Mouse (Mus musculus) forebrain, embryonic 13.5 days (tissue): ENCODE results near the gene Zdhhc22. TPM values are rescaled to one million over a fixed set of nuclear protein-coding genes. Genes with fewer than 3 reads are reported as not detected.

Source experiments
- ATAC-seq: fragments of 200-750 bp; cut with Nextera tagmentation; 2 replicates; pipeline ENCODE4 v1.8.0; 2017
- H3K27ac ChIP-seq: fragments of 300-500 bp; sonication (generic); 2 replicates; pipeline ENCODE4 v1.5.1; 2015; ENCODE audit warnings: inconsistent platforms, mild to moderate bottlenecking, moderate library complexity
- H3K27me3 ChIP-seq: fragments of 300-500 bp; sonication (generic); 2 replicates; pipeline ENCODE4 v1.6.1; 2015; ENCODE audit warnings: mild to moderate bottlenecking, inconsistent platforms
- H3K36me3 ChIP-seq: fragments of 300-500 bp; sonication (generic); 2 replicates; pipeline ENCODE4 v1.6.1; 2015; ENCODE audit warnings: mild to moderate bottlenecking, inconsistent platforms; ENCODE audit not compliant: poor library complexity, severe bottlenecking
- H3K4me1 ChIP-seq: fragments of 300-500 bp; sonication (generic); 2 replicates; pipeline ENCODE4 v1.6.1; 2015; ENCODE audit warnings: inconsistent platforms
- H3K4me2 ChIP-seq: fragments of 300-500 bp; sonication (generic); 2 replicates; pipeline ENCODE4 v1.6.1; 2015; ENCODE audit warnings: inconsistent platforms, mild to moderate bottlenecking, moderate library complexity
- H3K4me3 ChIP-seq: fragments of 300-500 bp; sonication (generic); 2 replicates; pipeline ENCODE4 v1.5.1; 2015; ENCODE audit warnings: mild to moderate bottlenecking, inconsistent platforms
- H3K9ac ChIP-seq: fragments of 300-500 bp; sonication (generic); 2 replicates; pipeline ENCODE4 v1.6.1; 2015; ENCODE audit warnings: mild to moderate bottlenecking, inconsistent platforms
- H3K9me3 ChIP-seq: fragments of 300-500 bp; sonication (generic); replicated peaks from 2 replicates; pipeline ENCODE4 v1.6.1; 2016; ENCODE audit warnings: inconsistent platforms
- WGBS: fragments of 180-500 bp; shearing (Covaris S2); methylation state at CpG from one replicate; pipeline ENCODE4 v1.1.7; 2015; 5-methylcytosine and 5-hydroxymethylcytosine counted together
- polyA plus RNA-seq: library from polyadenylated mRNA; unstranded; fragments of >200 nt; fragmentation: Nextera tagmentation; extraction: Ambion mirVana; gene quantifications from 2 replicates; pipeline ENCODE4 v1.2.1, GENCODE M21; 2015

Zdhhc22 gene
- polyA plus RNA-seq, 1 experiment from 2014 or later, result 2.3 TPM

GRCm38 (mm10) chr12:87018756-87019155 lies 28.5 kb upstream of the Zdhhc22 start:
- no peaks in the 10 kb centered on the region for H3K36me3 ChIP-seq
- H3K4me3 ChIP-seq, result no peak overlapping the region
- no peak overlapping the region for H3K4me2 ChIP-seq
- H3K27me3 ChIP-seq, result 0 out of 2 replicates have a peak, but pooled peaks cover 3% of the 10 kb centered on the region
- no peak overlapping the region for H3K27ac ChIP-seq
- 0 out of 2 replicates have a peak, but pooled peaks cover 5% of the 10 kb centered on the region for H3K4me1 ChIP-seq
- no peaks in the 10 kb centered on the region for H3K9me3 ChIP-seq
- no peak for ATAC-seq
- H3K9ac ChIP-seq, result no peak overlapping the region
- WGBS, result 87% methylated on average over 2 of the region's 2 CpGs

GRCm38 (mm10) chr12:87017041-87017440 lies 26.8 kb upstream of the Zdhhc22 start:
- no peak overlapping the region for H3K9ac ChIP-seq
- ATAC-seq, result no peak
- no peak overlapping the region for H3K27ac ChIP-seq
- no peaks in the 10 kb centered on the region for H3K27me3 ChIP-seq
- H3K9me3 ChIP-seq, result no peaks in the 10 kb centered on the region
- 44% methylated on average over 3 of the region's 3 CpGs for WGBS
- H3K36me3 ChIP-seq, result no peaks in the 10 kb centered on the region
- H3K4me3 ChIP-seq, result no peak overlapping the region
- H3K4me2 ChIP-seq, result no peak overlapping the region
- H3K4me1 ChIP-seq, result no peaks in the 10 kb centered on the region

- H3K4me1 ChIP-seq, result peaks cover 8% of the 10 kb centered on the region
- H3K36me3 ChIP-seq, result no peaks in the 10 kb centered on the region
- no peak overlapping the region for H3K9ac ChIP-seq
- no peak for ATAC-seq
- WGBS, result 77% methylated on average over 4 of the region's 4 CpGs
- H3K9me3 ChIP-seq, result no peaks in the 10 kb centered on the region
- no peak overlapping the region for H3K4me3 ChIP-seq
- H3K27me3 ChIP-seq, result no peaks in the 10 kb centered on the region
- H3K4me2 ChIP-seq, result no peak overlapping the region
- no peak overlapping the region for H3K27ac ChIP-seq
These were observed 14.4 kb upstream of the Zdhhc22 start for GRCm38 (mm10) chr12:87004596-87004995.

- WGBS, result 65% methylated on average over 3 of the region's 3 CpGs
- Histone ChIP-seq H3K4me1 (peaks cover 8% of the 10 kb centered on the region), H3K4me3 (no peak overlapping the region), H3K27ac (no peak overlapping the region), H3K27me3 (no peaks in the 10 kb centered on the region), H3K36me3 (no peaks in the 10 kb centered on the region), H3K9me3 (no peaks in the 10 kb centered on the region), H3K9ac (no peak overlapping the region), H3K4me2 (no peak overlapping the region)
- ATAC-seq, result no peak
These were observed 13.4 kb upstream of the Zdhhc22 start for GRCm38 (mm10) chr12:87003606-87004005.

GRCm38 (mm10) chr12:87002815-87003214 lies 12.6 kb upstream of the Zdhhc22 start:
- H3K9ac ChIP-seq, result no peak overlapping the region
- no peaks in the 10 kb centered on the region for H3K27me3 ChIP-seq
- H3K9me3 ChIP-seq, result no peaks in the 10 kb centered on the region
- H3K4me3 ChIP-seq, result no peak overlapping the region
- peaks cover 8% of the 10 kb centered on the region for H3K4me1 ChIP-seq
- no peak overlapping the region for H3K27ac ChIP-seq
- 79% methylated on average over 7 of the region's 7 CpGs for WGBS
- no peaks in the 10 kb centered on the region for H3K36me3 ChIP-seq
- no peak for ATAC-seq
- no peak overlapping the region for H3K4me2 ChIP-seq

GRCm38 (mm10) chr12:87002209-87002608 lies 12.0 kb upstream of the Zdhhc22 start:
- Histone ChIP-seq H3K36me3 (no peaks in the 10 kb centered on the region), H3K27me3 (no peaks in the 10 kb centered on the region), H3K4me3 (no peak overlapping the region), H3K9me3 (no peaks in the 10 kb centered on the region), H3K9ac (no peak overlapping the region), H3K27ac (no peak overlapping the region), H3K4me1 (peaks cover 8% of the 10 kb centered on the region), H3K4me2 (no peak overlapping the region)
- ATAC-seq, result no peak
- 66% methylated on average over 7 of the region's 7 CpGs for WGBS

DNA sequence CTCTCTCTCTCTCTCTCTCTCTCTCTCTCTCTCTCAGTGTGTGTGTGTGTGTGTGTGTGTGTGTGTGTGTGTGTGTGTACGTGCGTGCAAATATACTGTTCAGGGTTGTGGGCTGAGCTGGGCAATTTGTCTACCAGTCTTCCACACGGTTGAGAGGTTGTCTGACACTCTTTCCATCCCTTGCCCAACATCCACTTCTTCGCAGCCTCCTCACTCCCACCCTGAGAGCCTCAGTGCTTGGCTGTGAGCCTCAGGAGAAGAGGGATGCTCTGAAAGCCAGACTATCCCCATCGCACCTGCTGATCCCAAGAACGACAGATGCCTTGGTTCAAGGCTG lies 10.6 kb upstream of the Zdhhc22 start:
- 30% methylated on average over 6 of the region's 6 CpGs for WGBS
- Histone ChIP-seq H3K27me3 (no peaks in the 10 kb centered on the region), H3K4me2 (no peak overlapping the region), H3K4me3 (no peak overlapping the region), H3K9ac (no peak overlapping the region), H3K4me1 (peaks cover 8% of the 10 kb centered on the region), H3K36me3 (no peaks in the 10 kb centered on the region), H3K27ac (no peak overlapping the region), H3K9me3 (0 out of 2 replicates have a peak, but pooled peaks cover under 1% of the 10 kb centered on the region)
- peak; percentile 56; the same call in 1 of the 2 replicates for ATAC-seq

- WGBS, result 57% methylated on average over 5 of the region's 5 CpGs
- ATAC-seq, result 0 out of 2 replicates have a peak, but pooled peaks have one; percentile 28
These were observed 10.1 kb upstream of the Zdhhc22 start for GRCm38 (mm10) chr12:87000151-87000839.

GRCm38 (mm10) chr12:86999283-86999820 lies 9.1 kb upstream of the Zdhhc22 start:
- no peak overlapping the region for H3K4me3 ChIP-seq
- H3K9ac ChIP-seq, result no peak overlapping the region
- no peak for ATAC-seq
- 78% methylated on average over 10 of the region's 10 CpGs for WGBS
- no peak overlapping the region for H3K4me2 ChIP-seq
- H3K36me3 ChIP-seq, result no peaks in the 10 kb centered on the region
- H3K27ac ChIP-seq, result no peak overlapping the region
- H3K4me1 ChIP-seq, result peaks cover 8% of the 10 kb centered on the region
- H3K9me3 ChIP-seq, result 0 out of 2 replicates have a peak, but pooled peaks cover 3% of the 10 kb centered on the region
- H3K27me3 ChIP-seq, result 0 out of 2 replicates have a peak, but pooled peaks cover 4% of the 10 kb centered on the region

More at GRCm38 (mm10) chr12:87000151-87000839, 10.1 kb upstream of the Zdhhc22 start:
- Histone ChIP-seq H3K4me3 (no peak overlapping the region), H3K9me3 (0 out of 2 replicates have a peak, but pooled peaks cover 3% of the 10 kb centered on the region), H3K4me1 (peaks cover 8% of the 10 kb centered on the region), H3K27me3 (no peaks in the 10 kb centered on the region), H3K27ac (no peak overlapping the region), H3K9ac (no peak overlapping the region), H3K36me3 (no peaks in the 10 kb centered on the region), H3K4me2 (no peak overlapping the region)

DNA sequence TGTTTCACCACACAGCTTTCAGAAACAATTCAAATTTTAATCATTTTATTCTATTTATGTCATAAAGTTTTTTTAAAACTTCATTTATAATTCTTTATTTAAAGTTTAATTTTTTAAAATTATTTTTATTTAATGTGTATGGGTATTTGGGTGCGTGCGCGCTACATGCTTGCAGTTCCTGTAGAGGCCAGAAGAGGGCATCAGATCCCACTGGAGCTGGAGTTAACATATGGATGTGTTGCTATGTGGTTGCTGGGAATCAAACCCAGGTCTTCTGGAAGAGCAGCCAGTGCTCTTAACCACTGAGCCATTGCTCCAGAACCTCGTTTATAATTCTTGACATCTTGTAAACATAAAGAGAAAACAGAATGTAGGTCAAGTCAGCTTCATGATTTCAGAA lies 8.5 kb upstream of the Zdhhc22 start:
- WGBS, result 91% methylated on average over 4 of the region's 4 CpGs
- 0 out of 2 replicates have a peak, but pooled peaks cover 4% of the 10 kb centered on the region for H3K27me3 ChIP-seq
- no peaks in the 10 kb centered on the region for H3K36me3 ChIP-seq
- no peak for ATAC-seq
- H3K27ac ChIP-seq, result no peak overlapping the region
- peaks cover 8% of the 10 kb centered on the region for H3K4me1 ChIP-seq
- H3K9me3 ChIP-seq, result 0 out of 2 replicates have a peak, but pooled peaks cover 3% of the 10 kb centered on the region
- H3K4me3 ChIP-seq, result no peak overlapping the region
- H3K4me2 ChIP-seq, result no peak overlapping the region
- no peak overlapping the region for H3K9ac ChIP-seq

- Histone ChIP-seq H3K27me3 (peaks cover 19% of the 10 kb centered on the region), H3K9ac (no peak overlapping the region), H3K4me1 (peaks cover 8% of the 10 kb centered on the region), H3K36me3 (no peaks in the 10 kb centered on the region), H3K27ac (no peak overlapping the region), H3K9me3 (0 out of 2 replicates have a peak, but pooled peaks cover 3% of the 10 kb centered on the region), H3K4me3 (no peak overlapping the region), H3K4me2 (no peak overlapping the region)
- WGBS, result 81% methylated on average over 6 of the region's 6 CpGs
- no peak for ATAC-seq
These were observed 5.7 kb upstream of the Zdhhc22 start for GRCm38 (mm10) chr12:86995931-86996330.

GRCm38 (mm10) chr12:86994776-86995175 lies 4.5 kb upstream of the Zdhhc22 start:
- Histone ChIP-seq H3K27ac (no peak overlapping the region), H3K36me3 (no peaks in the 10 kb centered on the region), H3K9me3 (0 out of 2 replicates have a peak, but pooled peaks cover 3% of the 10 kb centered on the region), H3K4me1 (peaks cover 9% of the 10 kb centered on the region), H3K27me3 (peaks cover 23% of the 10 kb centered on the region), H3K9ac (no peak overlapping the region), H3K4me2 (no peak overlapping the region), H3K4me3 (no peak overlapping the region)
- ATAC-seq, result no peak
- WGBS, result 51% methylated on average over 3 of the region's 3 CpGs
